Mouse (Mus musculus): ENCODE data around the gene Fxr1. TPM values are rescaled to one million over a fixed set of nuclear protein-coding genes. Genes with fewer than 3 reads are reported as not detected.

The Fxr1 gene
- total RNA-seq (2023) = 142 TPM

GRCm38 (mm10) chr3:34019540-34020381, at the start of gene Fxr1:
Fxr1 (plus strand) TSS chr3:34019943.

GRCm38 (mm10) chr3:34080900-34081662, 61.3 kb downstream of the Fxr1 start, which contains the start of gene Dnajc19:
Dnajc19 (minus strand) TSS chr3:34081321.

Other genes starting within 250 kb of the Fxr1 start
- 143 TPM for gene Ttc14, start 220.1 kb upstream of the Fxr1 start, total RNA-seq (2023)
- not detected for gene Ccdc39, start 175.6 kb upstream of the Fxr1 start, total RNA-seq (2023)
- 49.7 TPM for gene Dnajc19, start 61.4 kb downstream of the Fxr1 start, total RNA-seq (2023)